Mouse (Mus musculus) myocyte (in vitro differentiated cells): ENCODE results near the gene Brpf3. TPM values are rescaled to one million over a fixed set of nuclear protein-coding genes. Genes with fewer than 3 reads are reported as not detected.

Source experiments
- H3K27me3 ChIP-seq: one replicate; pipeline ENCODE4 v1.6.1; 2011; ENCODE audit not compliant: control insufficient read depth, insufficient read depth, insufficient read length
- H3K36me3 ChIP-seq: one replicate; pipeline ENCODE4 v1.6.1; 2011; ENCODE audit not compliant: control insufficient read depth, insufficient read depth
- H3K4me2 ChIP-seq: one replicate; pipeline ENCODE4 v1.6.1; 2011; ENCODE audit warnings: low read depth, control low read depth
- H3K4me3 ChIP-seq: one replicate; pipeline ENCODE4 v1.5.1; 2011; ENCODE audit warnings: mild to moderate bottlenecking, control low read depth, moderate library complexity
- H3K79me2 ChIP-seq: one replicate; pipeline ENCODE4 v1.6.1; 2011; ENCODE audit not compliant: control insufficient read depth, insufficient read depth
- H3ac ChIP-seq: one replicate; pipeline ENCODE4 v1.6.1; 2011; ENCODE audit not compliant: control insufficient read depth, insufficient read length
- CEBPB ChIP-seq: IDR thresholded peaks from 2 replicates; pipeline ENCODE4 v1.6.1; 2011; ENCODE audit warnings: mild to moderate bottlenecking, moderate library complexity; ENCODE audit not compliant: poor library complexity, insufficient read depth, severe bottlenecking
- E2F4 ChIP-seq: IDR thresholded peaks from one replicate; pipeline ENCODE4 v1.6.1; 2011; ENCODE audit warnings: mild to moderate bottlenecking, control low read depth, moderate library complexity; ENCODE audit not compliant: insufficient read depth
- MAX ChIP-seq: IDR thresholded peaks from one replicate; pipeline ENCODE4 v1.6.1; 2011; ENCODE audit warnings: low read depth, mild to moderate bottlenecking, control low read depth
- MYOD1 ChIP-seq, 3 experiments: IDR thresholded peaks; one replicate each; pipeline ENCODE4 v1.6.1; 2011; ENCODE audit warnings: control low read depth in 2 of 3, low read depth in 2 of 3, mild to moderate bottlenecking in 2 of 3, moderate library complexity in 1 of 3; ENCODE audit not compliant: insufficient read length in 2 of 3, control insufficient read depth in 1 of 3
- MYOG ChIP-seq, 3 experiments: IDR thresholded peaks; one replicate each; pipeline ENCODE4 v1.6.1; 2011; ENCODE audit warnings: control low read depth in 2 of 3, low read depth in 2 of 3, mild to moderate bottlenecking in 2 of 3; ENCODE audit not compliant: insufficient read length in 2 of 3, control insufficient read depth in 1 of 3, insufficient read depth in 1 of 3
- POLR2A ChIP-seq: IDR thresholded peaks from one replicate; pipeline ENCODE4 v1.6.1; 2011; ENCODE audit warnings: low read depth, mild to moderate bottlenecking, control low read depth, moderate library complexity; ENCODE audit not compliant: insufficient read length
- POLR2AphosphoS2 ChIP-seq: IDR thresholded peaks from one replicate; pipeline ENCODE4 v1.6.1; 2011; ENCODE audit warnings: low read depth, control low read depth; ENCODE audit not compliant: insufficient read length
- REST ChIP-seq: IDR thresholded peaks from one replicate; pipeline ENCODE4 v1.6.1; 2011; ENCODE audit warnings: mild to moderate bottlenecking, control low read depth, moderate library complexity; ENCODE audit not compliant: insufficient read depth, insufficient read length
- SRF ChIP-seq: IDR thresholded peaks from one replicate; pipeline ENCODE4 v1.6.1; 2011; ENCODE audit warnings: low read depth; ENCODE audit not compliant: control insufficient read depth, insufficient read length
- TCF12 ChIP-seq: IDR thresholded peaks from one replicate; pipeline ENCODE4 v1.6.1; 2011; ENCODE audit warnings: mild to moderate bottlenecking, control low read depth; ENCODE audit not compliant: poor library complexity, insufficient read depth, severe bottlenecking
- TCF3 ChIP-seq: IDR thresholded peaks from one replicate; pipeline ENCODE4 v1.6.1; 2011; ENCODE audit warnings: low read depth, control low read depth; ENCODE audit not compliant: insufficient read length
- USF1 ChIP-seq: IDR thresholded peaks from one replicate; pipeline ENCODE4 v1.6.1; 2011; ENCODE audit warnings: low read depth, mild to moderate bottlenecking, control low read depth, moderate library complexity
- polyA plus RNA-seq: library from polyadenylated mRNA; unstranded; fragments of >200 nt; fragmentation: generic; extraction: Trizol; gene quantifications from one replicate; pipeline ENCODE4 v1.2.1, GENCODE M21; 2012; ENCODE audit warnings: missing spikeins

The Brpf3 gene
- polyA plus RNA-seq, 1 experiment, result 6.7 TPM

DNA sequence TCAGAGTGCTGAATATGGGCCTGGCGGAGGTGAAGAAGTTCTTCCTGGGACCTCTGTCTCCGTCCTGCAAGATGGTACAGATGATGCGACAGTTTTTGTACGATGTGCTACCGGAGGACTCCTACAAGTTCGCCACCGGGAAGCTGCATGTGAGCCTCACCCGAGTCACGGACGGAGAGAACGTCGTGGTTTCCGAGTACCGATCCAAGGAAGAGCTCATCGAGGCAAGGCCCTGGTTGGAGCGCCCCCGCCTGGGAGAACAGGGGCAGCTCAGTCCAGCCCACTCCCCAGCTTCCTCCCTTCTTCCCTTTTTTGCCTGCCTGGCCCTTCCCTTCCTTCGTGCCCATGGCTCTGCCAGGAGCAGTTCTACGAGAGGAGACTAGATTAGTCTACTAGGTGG, 75.9 kb downstream of the Brpf3 start:
- H3K4me3 ChIP-seq, result no peak overlapping the region
- H3K36me3 ChIP-seq, result no peaks in the 10 kb centered on the region
- H3ac ChIP-seq, result no peak overlapping the region
- H3K79me2 ChIP-seq, result no peaks in the 10 kb centered on the region
- peaks cover 7% of the 10 kb centered on the region for H3K27me3 ChIP-seq
- no peak overlapping the region for H3K4me2 ChIP-seq
- no peak for TF ChIP-seq MYOD1 (IDR thresholded peaks at IDR 0.05; ENCODE audit: control insufficient read depth in 1 of 3, insufficient read length in 2 of 3, low read depth in 2 of 3)
- no peak for TF ChIP-seq REST
- TF ChIP-seq MYOG (IDR thresholded peaks at IDR 0.05; ENCODE audit: control insufficient read depth in 1 of 3, insufficient read depth in 1 of 3, insufficient read length in 2 of 3, low read depth in 2 of 3), result no peak
- TF ChIP-seq E2F4, result no peak
- TF ChIP-seq TCF12, result no peak
- no peak for TF ChIP-seq POLR2A
- no peak for TF ChIP-seq USF1
- no peak for TF ChIP-seq MAX
- no peak for TF ChIP-seq POLR2AphosphoS2
- no peak for TF ChIP-seq CEBPB
- TF ChIP-seq TCF3, result no peak
- no peak for TF ChIP-seq SRF

DNA sequence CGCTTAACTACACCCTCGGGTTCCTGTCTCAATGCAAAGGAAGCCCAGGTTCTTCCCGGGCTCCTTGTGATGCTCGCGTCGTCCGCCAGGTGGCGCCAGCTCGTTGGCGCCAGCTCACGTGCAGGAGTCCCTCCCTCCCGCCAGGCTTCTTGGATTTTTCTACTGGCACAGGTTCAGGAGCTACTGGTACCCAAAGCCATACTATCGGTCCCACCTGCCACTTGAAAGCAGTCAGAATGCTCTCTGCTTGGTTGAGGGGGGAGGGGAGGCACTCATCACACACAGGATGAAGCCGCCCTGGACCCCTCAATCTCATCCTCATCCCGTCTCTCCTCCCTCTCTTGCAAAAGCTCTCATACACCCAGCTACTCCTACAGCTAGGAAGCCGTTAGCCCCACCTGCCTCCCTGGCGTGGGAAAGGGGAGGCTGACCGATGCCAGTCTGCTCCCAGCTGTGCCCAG, 79.1 kb downstream of the Brpf3 start:
- H3K27me3 ChIP-seq, result peaks cover 7% of the 10 kb centered on the region
- H3K4me2 ChIP-seq, result no peak overlapping the region
- TF ChIP-seq POLR2A, result no peak
- TF ChIP-seq MYOD1 (IDR thresholded peaks at IDR 0.05; ENCODE audit: control insufficient read depth in 1 of 3, insufficient read length in 2 of 3, low read depth in 2 of 3), result no peak
- TF ChIP-seq REST, result no peak
- TF ChIP-seq SRF, result no peak
- no peak for TF ChIP-seq USF1
- TF ChIP-seq MYOG (IDR thresholded peaks at IDR 0.05; ENCODE audit: control insufficient read depth in 1 of 3, insufficient read depth in 1 of 3, insufficient read length in 2 of 3, low read depth in 2 of 3), result no peak
- no peak for TF ChIP-seq E2F4
- TF ChIP-seq POLR2AphosphoS2, result no peak
- TF ChIP-seq TCF3, result no peak
- TF ChIP-seq CEBPB, result no peak
- no peak for TF ChIP-seq TCF12
- H3ac ChIP-seq, result no peak overlapping the region
- no peaks in the 10 kb centered on the region for H3K79me2 ChIP-seq
- H3K36me3 ChIP-seq, result no peaks in the 10 kb centered on the region
- no peak overlapping the region for H3K4me3 ChIP-seq

DNA sequence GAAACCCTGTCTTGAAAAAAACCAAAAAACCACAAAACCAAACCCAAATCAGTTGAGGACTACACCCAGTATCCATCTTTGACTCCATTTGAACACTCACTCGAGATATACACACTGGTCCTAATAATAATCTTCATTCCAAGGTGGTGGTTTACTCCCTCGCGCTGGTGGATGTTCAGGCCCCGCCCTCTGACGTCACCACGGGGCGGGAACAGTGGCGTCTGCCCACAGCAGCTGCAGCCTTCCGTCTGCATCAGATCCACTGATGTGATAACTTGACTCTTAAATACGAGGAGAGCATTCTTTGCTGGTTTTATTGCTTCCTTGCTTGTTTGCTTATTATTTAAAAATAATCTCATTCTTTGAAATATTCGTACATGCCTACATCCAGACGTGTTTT, 81.4 kb downstream of the Brpf3 start:
- TF ChIP-seq MYOG (IDR thresholded peaks at IDR 0.05; ENCODE audit: control insufficient read depth in 1 of 3, insufficient read depth in 1 of 3, insufficient read length in 2 of 3, low read depth in 2 of 3), result peak in 2 of 3 experiments; percentile 79 to 83
- no peak for TF ChIP-seq USF1
- peak in 2 of 3 experiments; percentile 87 to 93 for TF ChIP-seq MYOD1 (IDR thresholded peaks at IDR 0.05; ENCODE audit: control insufficient read depth in 1 of 3, insufficient read length in 2 of 3, low read depth in 2 of 3)
- TF ChIP-seq CEBPB, result no peak
- no peak for TF ChIP-seq POLR2AphosphoS2
- TF ChIP-seq E2F4, result no peak
- peak; percentile 5 for TF ChIP-seq TCF3
- Histone ChIP-seq H3K79me2 (no peaks in the 10 kb centered on the region), H3K4me3 (no peak overlapping the region), H3K27me3 (peaks cover 13% of the 10 kb centered on the region), H3ac (no peak overlapping the region), H3K4me2 (peak overlapping the region; percentile 60), H3K36me3 (no peaks in the 10 kb centered on the region)

DNA sequence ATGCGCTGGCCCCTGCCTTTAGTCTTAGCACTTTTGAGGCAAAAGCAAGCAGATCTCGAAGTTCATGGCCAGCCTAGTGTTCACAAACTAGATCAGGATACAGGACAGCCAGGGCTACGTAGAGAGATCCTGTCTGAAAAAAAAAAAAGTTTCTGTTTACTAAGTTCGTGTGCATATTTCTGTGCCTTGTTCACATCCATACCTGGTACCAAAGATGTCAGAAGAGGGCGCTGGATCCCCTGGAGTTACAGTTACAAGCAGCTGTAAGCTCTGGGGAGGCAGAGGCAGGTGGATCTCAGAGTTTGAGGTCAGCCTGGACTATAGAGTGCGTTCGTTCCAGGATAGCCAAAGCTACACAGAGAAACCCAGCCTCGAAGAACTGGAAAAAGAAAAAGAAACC, 81.9 kb downstream of the Brpf3 start:
- H3K4me2 ChIP-seq, result peak overlapping the region; percentile 60

More for the DNA sequence above, 81.9 kb downstream of the Brpf3 start:
- Histone ChIP-seq H3K27me3 (peaks cover 13% of the 10 kb centered on the region), H3K4me3 (no peak overlapping the region), H3ac (no peak overlapping the region), H3K36me3 (no peaks in the 10 kb centered on the region), H3K79me2 (no peaks in the 10 kb centered on the region)
- no peak for TF ChIP-seq POLR2A
- TF ChIP-seq TCF12, result no peak
- no peak for TF ChIP-seq TCF3
- no peak for TF ChIP-seq CEBPB
- no peak for TF ChIP-seq MAX
- no peak for TF ChIP-seq E2F4
- TF ChIP-seq POLR2AphosphoS2, result no peak
- TF ChIP-seq SRF, result no peak
- no peak for TF ChIP-seq MYOD1 (IDR thresholded peaks at IDR 0.05; ENCODE audit: control insufficient read depth in 1 of 3, insufficient read length in 2 of 3, low read depth in 2 of 3)
- TF ChIP-seq REST, result no peak
- TF ChIP-seq MYOG (IDR thresholded peaks at IDR 0.05; ENCODE audit: control insufficient read depth in 1 of 3, insufficient read depth in 1 of 3, insufficient read length in 2 of 3, low read depth in 2 of 3), result no peak
- TF ChIP-seq USF1, result no peak
